Mouse (Mus musculus): ENCODE results near the gene Gas7.

- no peak for TF ChIP-seq CTCF (IDR thresholded peaks at IDR 0.05; ENCODE audit: extremely low read depth, insufficient read depth, low read length)
- no peak for TF ChIP-seq POLR2A (IDR thresholded peaks at IDR 0.05; ENCODE audit: extremely low read depth, insufficient read depth, low read length)
These were observed 106.4 kb downstream of the Gas7 start for GRCm38 (mm10) chr11:67561631-67562030.
